Mouse (Mus musculus): Measurements from ENCODE around the gene Casp3.
"Not testable (repeated sequence)": the region's sequence is repeated elsewhere in the genome, so short reads cannot be mapped to it uniquely, and the experiment has no call there.

GRCm38 (mm10) chr8:46584328-46584727, 32.8 kb upstream of the Casp3 start:
- not testable (repeated sequence) for TF ChIP-seq CTCF, EP300 (IDR thresholded peaks at IDR 0.05; ENCODE audit: low read depth)
